Mouse (Mus musculus) retina, postnatal 1 day (tissue): ENCODE measurements at regions not wholly inside any gene's neighbourhood (a gene's known extent, or its start where the extent isn't known, plus 50 kb on each side); places are given as distances from the start of the nearest gene placed in this dataset.
"Not testable (repeated sequence)": the region's sequence is repeated elsewhere in the genome, so short reads cannot be mapped to it uniquely, and the experiment has no call there.

Source experiments
- DNase-seq: peaks from one replicate; pipeline ENCODE4 v3.0.0-alpha.2; 2012

GRCm38 (mm10) chr12:8070788-8071187, 93.3 kb downstream of the Apob start:
- DNase-seq = no peak

DNA sequence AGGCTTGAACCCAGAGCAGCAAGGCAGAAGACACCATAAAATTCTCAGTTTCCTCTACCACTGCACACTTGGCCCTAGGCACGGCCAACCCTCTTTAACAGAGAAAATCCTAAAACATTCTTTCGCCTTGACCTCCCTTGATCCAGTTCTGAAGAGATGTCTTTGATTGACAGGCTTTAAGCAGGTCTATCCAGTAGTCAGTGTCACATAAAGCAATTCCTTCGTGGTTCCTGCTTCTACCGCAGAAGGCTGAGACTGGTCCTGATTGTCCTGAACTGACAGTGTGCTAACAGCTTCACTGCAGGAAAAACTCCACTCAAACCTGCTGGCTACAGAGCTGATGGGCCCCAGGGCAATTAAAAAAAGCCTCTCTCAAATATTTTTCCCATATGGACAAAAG, 93.8 kb downstream of the Apob start:
- DNase-seq = no peak

GRCm38 (mm10) chr12:8076010-8076540, 98.6 kb downstream of the Apob start:
- DNase-seq = no peak

- DNase-seq = no peak
Measured at GRCm38 (mm10) chr12:8077346-8077745, 99.9 kb downstream of the Apob start.

GRCm38 (mm10) chr12:8078046-8078445, 100.6 kb downstream of the Apob start:
- DNase-seq = no peak

- DNase-seq = no peak
Measured at GRCm38 (mm10) chr12:8082688-8083661, 105.5 kb downstream of the Apob start.

GRCm38 (mm10) chr12:8087958-8088357, 110.5 kb downstream of the Apob start:
- DNase-seq = no peak

GRCm38 (mm10) chr12:8089423-8090278, 112.2 kb downstream of the Apob start:
- no peak for DNase-seq

- no peak for DNase-seq
Measured at GRCm38 (mm10) chr12:8090279-8090626, 112.8 kb downstream of the Apob start.

GRCm38 (mm10) chr12:8093437-8093836, 114.5 kb upstream of the Ldah start:
- no peak for DNase-seq

DNA sequence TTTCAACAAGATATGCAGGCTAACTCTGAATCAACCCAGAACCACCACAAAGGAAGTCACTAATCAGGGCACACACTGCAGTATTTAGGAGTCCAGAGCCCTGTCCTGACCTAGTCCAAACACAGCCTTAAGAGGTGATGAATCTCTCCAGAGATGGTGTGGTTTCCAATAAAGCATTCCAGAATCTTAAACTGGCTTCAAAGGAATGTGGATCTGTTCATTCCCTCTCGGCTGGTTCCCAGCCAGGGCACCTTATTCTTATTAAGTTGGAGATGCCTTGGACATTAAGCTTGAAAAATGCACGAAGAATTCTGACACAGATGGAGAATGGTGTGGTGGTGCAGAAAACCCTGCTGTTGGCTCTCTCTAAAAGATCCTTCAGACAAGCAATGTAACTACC, 112.0 kb upstream of the Ldah start:
- no peak for DNase-seq

DNA sequence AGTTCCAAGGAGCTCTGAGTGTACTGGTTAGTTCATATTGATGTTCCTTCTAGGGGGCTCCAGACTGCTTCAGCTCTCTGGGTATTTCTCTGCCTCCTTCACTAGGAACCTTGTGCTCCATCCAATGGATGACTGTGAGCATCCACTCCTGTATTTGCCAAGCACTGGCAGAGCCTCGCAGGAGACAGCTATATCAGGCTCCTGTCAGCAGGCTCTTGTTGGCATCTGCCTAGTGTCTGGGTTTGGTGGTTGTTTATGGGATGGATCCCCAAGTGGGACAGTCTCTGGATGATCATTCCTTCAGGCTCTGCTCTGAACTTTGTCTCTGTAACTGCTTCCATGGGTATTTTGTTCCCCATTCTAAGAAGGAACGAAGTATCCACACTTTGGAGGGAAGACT, 109.5 kb upstream of the Ldah start:
- DNase-seq = not testable (repeated sequence)

GRCm38 (mm10) chr12:8099114-8099513, 108.8 kb upstream of the Ldah start:
- DNase-seq = no peak

GRCm38 (mm10) chr12:8099821-8100220, 108.1 kb upstream of the Ldah start:
- peak; percentile 23 for DNase-seq

DNA sequence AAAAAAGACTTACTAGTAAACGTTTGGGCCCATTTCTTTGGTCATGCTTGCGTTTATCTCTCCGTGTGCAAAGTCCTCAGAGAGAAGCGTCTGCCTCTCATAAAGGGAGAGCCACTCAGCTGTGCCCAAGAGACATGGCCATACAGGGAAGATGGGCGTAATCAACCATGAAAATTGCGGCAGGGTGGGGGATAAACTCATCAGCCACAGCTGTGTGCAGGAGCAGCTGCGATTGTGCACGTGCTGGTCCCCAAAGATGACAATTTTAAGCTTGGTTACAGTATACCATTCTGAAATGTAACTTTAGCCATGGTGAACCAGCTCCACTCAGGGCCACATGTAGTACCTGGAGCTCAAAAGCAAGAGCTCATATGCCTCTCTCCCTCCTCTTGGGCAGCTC, 106.1 kb upstream of the Ldah start:
- no peak for DNase-seq

DNA sequence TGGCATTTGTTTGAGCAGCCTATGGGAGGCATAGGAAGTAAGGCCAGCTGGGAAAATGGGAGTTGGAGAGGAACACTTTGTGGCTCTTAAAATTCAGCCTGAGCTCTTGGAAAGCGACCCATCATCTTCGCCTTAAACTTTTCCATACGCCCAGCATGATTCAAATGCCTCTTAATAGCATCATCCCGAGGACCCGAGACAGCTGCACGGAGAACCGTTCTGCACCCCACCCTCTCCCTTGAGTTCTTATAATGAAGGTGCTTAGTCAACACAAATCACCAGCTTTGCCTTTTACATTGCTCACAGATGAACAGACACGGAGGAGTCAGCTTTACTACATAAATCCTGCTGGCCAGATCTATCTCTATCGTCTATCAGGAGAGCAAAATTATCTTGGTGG, 104.6 kb upstream of the Ldah start:
- DNase-seq = no peak

DNA sequence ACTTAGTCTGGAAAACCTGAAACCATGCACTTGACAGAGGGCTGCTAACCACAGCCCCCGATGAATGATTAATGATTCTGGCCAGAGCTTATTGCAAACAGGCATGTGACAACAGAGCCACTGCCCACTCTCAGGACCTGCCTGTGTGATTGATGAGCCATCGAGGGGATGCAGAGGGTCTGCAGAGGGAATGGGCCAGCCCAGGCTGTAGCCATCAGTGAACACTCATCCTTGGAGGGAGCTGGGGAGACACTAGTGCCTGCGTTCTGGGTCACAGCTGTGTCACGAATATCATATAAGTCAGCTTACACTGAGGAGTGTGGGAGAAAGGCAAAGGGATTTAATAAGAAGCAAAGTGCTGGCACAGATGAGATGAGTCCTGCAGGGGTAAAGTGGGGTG, 100.8 kb upstream of the Ldah start:
- no peak for DNase-seq

- no peak for DNase-seq
Measured at GRCm38 (mm10) chr12:8109203-8109770, 98.6 kb upstream of the Ldah start.

GRCm38 (mm10) chr12:8109876-8110275, 98.0 kb upstream of the Ldah start:
- no peak for DNase-seq

GRCm38 (mm10) chr12:8110297-8110696, 97.6 kb upstream of the Ldah start:
- no peak for DNase-seq

- no peak for DNase-seq
Measured at GRCm38 (mm10) chr12:8111484-8111883, 96.4 kb upstream of the Ldah start.

DNA sequence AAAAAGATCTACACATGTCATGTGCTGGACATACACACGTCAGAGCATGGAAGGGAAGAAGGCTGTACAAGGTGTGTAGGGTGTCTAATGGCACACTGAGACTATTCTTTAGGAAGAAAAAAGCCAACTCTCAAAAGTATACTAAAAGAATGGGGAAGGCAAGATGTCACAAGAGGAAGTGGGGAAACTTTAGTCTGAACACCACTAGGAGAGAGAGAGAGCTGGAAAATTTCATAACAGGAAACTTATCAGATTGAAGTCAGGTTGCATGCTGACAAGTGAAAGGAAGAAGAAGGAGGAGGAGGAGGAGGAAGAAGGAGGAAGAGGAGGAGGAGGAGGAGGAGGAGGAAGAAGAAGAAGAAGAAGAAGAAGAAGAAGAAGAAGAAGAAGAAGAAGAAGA, 52.3 kb upstream of the Ldah start:
- DNase-seq = no peak
